Mouse (Mus musculus): Measurements from ENCODE around the gene Efna5.

The Efna5 gene

GRCm38 (mm10) chr17:62649293-62649950 is 231.7 kb downstream of the Efna5 start:
- peak; percentile 95 for DNase-seq

GRCm38 (mm10) chr17:62646836-62647235 is 234.3 kb downstream of the Efna5 start:
- DNase-seq: peak; percentile 89

GRCm38 (mm10) chr17:62642447-62643145 is 238.5 kb downstream of the Efna5 start:
- DNase-seq: peak; percentile 88

- peak; percentile 13 for DNase-seq
Observed at GRCm38 (mm10) chr17:62640654-62641053, 240.5 kb downstream of the Efna5 start.

- peak; percentile 82 for DNase-seq
Observed at GRCm38 (mm10) chr17:62636896-62637295, 244.2 kb downstream of the Efna5 start.

- peak; percentile 54 for DNase-seq
Observed at GRCm38 (mm10) chr17:62634937-62635336, 246.2 kb downstream of the Efna5 start.

GRCm38 (mm10) chr17:62628474-62628873 is 252.6 kb downstream of the Efna5 start:
- peak; percentile 36 for DNase-seq

- no peak for DNase-seq
Observed at GRCm38 (mm10) chr17:62627508-62627907, 253.6 kb downstream of the Efna5 start.

GRCm38 (mm10) chr17:62625646-62626020 is 255.5 kb downstream of the Efna5 start:
- DNase-seq: peak; percentile 59

GRCm38 (mm10) chr17:62624804-62625645 is 256.1 kb downstream of the Efna5 start:
- DNase-seq: peak; percentile 33

GRCm38 (mm10) chr17:62623224-62623623 is 257.9 kb downstream of the Efna5 start:
- peak; percentile 36 for DNase-seq

GRCm38 (mm10) chr17:62622481-62622880 is 258.6 kb downstream of the Efna5 start:
- DNase-seq: peak; percentile 82

- DNase-seq: no peak
Observed at GRCm38 (mm10) chr17:62615159-62615558, 266.0 kb downstream of the Efna5 start.

- DNase-seq: no peak
Observed at GRCm38 (mm10) chr17:62614708-62615107, 266.4 kb downstream of the Efna5 start.

GRCm38 (mm10) chr17:62614237-62614636 is 266.9 kb downstream of the Efna5 start:
- DNase-seq: no peak

- DNase-seq: no peak
Observed at GRCm38 (mm10) chr17:62613232-62613631, 267.9 kb downstream of the Efna5 start.

- no peak for DNase-seq
Observed at GRCm38 (mm10) chr17:62608145-62608544, 273.0 kb downstream of the Efna5 start.

- DNase-seq: no peak
Observed at GRCm38 (mm10) chr17:62607304-62607914, 273.7 kb downstream of the Efna5 start.

GRCm38 (mm10) chr17:62606681-62607080 is 274.4 kb downstream of the Efna5 start:
- no peak for DNase-seq

GRCm38 (mm10) chr17:62604309-62604708 is 276.8 kb downstream of the Efna5 start:
- DNase-seq: no peak

- DNase-seq: no peak
Observed at GRCm38 (mm10) chr17:62603604-62604003, 277.5 kb downstream of the Efna5 start.

- no peak for DNase-seq
Observed at GRCm38 (mm10) chr17:62598716-62599490, 282.2 kb downstream of the Efna5 start.

All from heart, adult 11 months (tissue).